Mouse (Mus musculus): ENCODE results near the gene Tmem144.

GRCm38 (mm10) chr3:79899906-79900305 lies 47.3 kb upstream of the Tmem144 start:
- no peak for TF ChIP-seq CTCF (IDR thresholded peaks at IDR 0.05; ENCODE audit: low read depth, low read length)
- TF ChIP-seq POLR2A (IDR thresholded peaks at IDR 0.05; ENCODE audit: borderline replicate concordance, low read depth, low read length) = no peak
